Mouse (Mus musculus) cortical plate, adult 2 months (tissue): ENCODE data around the gene Pigl.

Experiments
- CTCF ChIP-seq: fragments of 200-500 bp; IDR thresholded peaks from 2 replicates; pipeline ENCODE4 v1.5.1; 2011; ENCODE audit warnings: mild to moderate bottlenecking, control low read depth, low read length; ENCODE audit not compliant: insufficient read depth; ENCODE audit errors: extremely low read depth
- POLR2A ChIP-seq: fragments of 200-500 bp; IDR thresholded peaks from 2 replicates; pipeline ENCODE4 v1.6.1; 2011; ENCODE audit warnings: mild to moderate bottlenecking, low read length, control low read depth; ENCODE audit not compliant: insufficient read depth; ENCODE audit errors: extremely low read depth

DNA sequence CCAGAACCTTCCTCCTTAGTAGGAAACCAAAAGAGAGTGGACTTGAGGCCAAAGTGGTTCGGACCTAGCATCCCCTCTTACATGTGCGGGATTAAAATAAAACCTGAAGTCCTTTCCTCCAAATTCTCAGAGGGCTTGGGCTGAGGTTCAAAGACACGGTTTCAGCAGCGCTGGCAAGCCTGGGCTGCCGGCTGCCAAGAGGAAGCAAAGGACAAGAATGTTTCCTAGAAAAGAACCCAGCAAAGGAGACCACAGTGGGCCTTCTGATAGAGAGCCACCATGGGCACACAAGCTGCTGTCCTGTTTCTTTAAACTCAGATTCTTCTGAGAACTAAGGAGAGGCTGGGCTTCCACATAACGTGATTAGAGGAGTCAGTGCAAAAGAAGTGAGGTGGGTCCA is 20.7 kb downstream of the Pigl start:
- TF ChIP-seq CTCF (no peak), POLR2A (no peak)
